ENCODE assay signal across 22 mouse cellular contexts in genomic region chr11:120444106-120444505, GRCm38 (mm10). TPM values are rescaled to one million over a fixed set of nuclear protein-coding genes. Genes with fewer than 3 reads are reported as not detected.
"Had no signal": no experiment of that assay in that cellular context is flagged by ENCODE, and none has a peak within 500 bp of the region (broad histone marks: within the 10 kb centered on the region; RNA-seq: fewer than 3 reads in every experiment).

No protein-coding gene starts in this region.

- ATAC-seq: liver, embryonic 12.5 days had no signal

- DNase-seq: kidney, adult 8-10 months; kidney, postnatal 10 days; kidney, postnatal 36 days; layer of hippocampus, postnatal 36 days; lung, adult 18-20 months; lung, postnatal 10 days; lung, postnatal 36 days; midbrain, embryonic 14.5 days; thymus, adult 18-20 months; thymus, postnatal 36 days had no signal

- H3K36me3 ChIP-seq: kidney, embryonic 15.5 days; liver, embryonic 12.5 days; liver, embryonic 15.5 days; lung, embryonic 15.5 days had no signal

- H3K27ac ChIP-seq: kidney, embryonic 15.5 days; left cerebral cortex, adult 2 months; liver, embryonic 12.5 days; liver, embryonic 15.5 days; lung, embryonic 15.5 days had no signal

- H3K4me1 ChIP-seq: liver, embryonic 15.5 days; lung, embryonic 15.5 days had no signal

- H3K9me3 ChIP-seq: kidney, embryonic 15.5 days; liver, embryonic 12.5 days; liver, embryonic 15.5 days; lung, embryonic 15.5 days; megakaryocyte, embryonic 14.5 days had no signal

- H3K27me3 ChIP-seq: kidney, embryonic 15.5 days; liver, embryonic 15.5 days; lung, embryonic 15.5 days had no signal

- H3K9ac ChIP-seq: kidney, embryonic 15.5 days; liver, embryonic 12.5 days; liver, embryonic 15.5 days; lung, embryonic 15.5 days had no signal

- H3K4me3 ChIP-seq: kidney, embryonic 15.5 days; left cerebral cortex, adult 2 months; liver, embryonic 12.5 days; liver, embryonic 15.5 days; lung, embryonic 15.5 days had no signal

- H3K4me2 ChIP-seq: kidney, embryonic 15.5 days; liver, embryonic 12.5 days; liver, embryonic 15.5 days; lung, embryonic 15.5 days; midbrain, embryonic 11.5 days had no signal

RNA-seq across cellular contexts. Expression of gene Tspan10, which starts 1.7 kb away (rescaled TPM):
- total RNA-seq: left cerebral cortex, postnatal 10 days had no signal
- polyA plus RNA-seq: kidney, embryonic 15.5 days; liver, embryonic 12.5 days; liver, embryonic 15.5 days; lung, embryonic 15.5 days; midbrain, embryonic 11.5 days; midbrain, embryonic 14.5 days; midbrain, postnatal 0 days; neural tube, embryonic 11.5 days; neural tube, embryonic 14.5 days; stomach, embryonic 16.5 days had no signal

RNA-seq across cellular contexts. Expression of gene Pde6g, which starts 9.2 kb away (rescaled TPM):
- total RNA-seq: midbrain, postnatal 0 days had no signal
- polyA plus RNA-seq: midbrain, embryonic 14.5 days; neural tube, embryonic 11.5 days had no signal
